Mouse (Mus musculus) urinary bladder, postnatal 14 days (tissue): ENCODE results near the gene Slc35c2.
A peak's percentile ranks its signal among the peaks of the same experiment; 100 is the strongest.

Experiments
- DNase-seq: peaks from one replicate; pipeline ENCODE4 v3.0.0; 2021; ENCODE audit warnings: low spot score

The Slc35c2 gene

GRCm38 (mm10) chr2:165275124-165275640, 12.5 kb downstream of the Slc35c2 start:
- no peak for DNase-seq

DNA sequence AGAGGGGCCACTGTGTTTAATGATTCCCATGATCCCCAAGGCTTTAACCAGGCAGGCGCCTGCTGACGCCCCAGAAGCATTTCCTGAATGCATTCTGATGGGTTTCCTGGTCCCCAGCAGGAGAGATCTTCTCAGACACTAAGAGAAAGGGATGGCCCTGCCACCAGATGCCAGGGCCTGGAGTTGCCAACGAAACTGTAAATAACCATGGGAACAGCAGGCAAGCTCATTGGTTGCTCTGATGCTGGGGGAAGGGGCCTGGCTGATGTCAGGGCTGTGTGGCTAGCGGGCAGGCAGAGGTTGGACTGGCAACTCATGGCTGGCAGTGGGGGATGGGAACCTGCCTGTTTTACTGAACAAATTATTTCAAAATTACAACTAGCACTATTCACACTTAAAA, 14.1 kb downstream of the Slc35c2 start:
- no peak for DNase-seq

- no peak for DNase-seq
These were observed 16.3 kb downstream of the Slc35c2 start for GRCm38 (mm10) chr2:165271326-165271725.

- no peak for DNase-seq
These were observed 16.8 kb downstream of the Slc35c2 start for GRCm38 (mm10) chr2:165270858-165271257.

- no peak for DNase-seq
These were observed 20.9 kb downstream of the Slc35c2 start for GRCm38 (mm10) chr2:165266739-165267138.

DNA sequence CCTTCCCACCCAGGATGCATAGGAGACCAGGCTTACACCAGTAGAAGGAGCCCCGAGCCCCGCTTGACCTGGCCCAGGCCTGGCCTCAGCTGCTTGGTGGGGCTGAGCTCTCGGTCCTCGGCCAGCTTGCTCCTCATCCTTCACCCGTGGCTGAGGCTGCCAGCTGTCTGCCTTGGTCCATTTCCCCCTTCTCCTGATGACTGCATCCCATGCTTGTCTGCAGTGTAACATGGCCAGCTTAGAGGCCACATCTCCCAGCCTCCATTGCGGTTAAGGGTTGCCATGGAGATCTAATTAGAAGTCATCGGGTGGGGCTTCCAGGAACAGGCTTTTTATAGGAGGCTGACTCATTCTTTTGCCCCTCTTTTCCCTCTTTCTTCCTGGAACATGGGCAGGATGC, 23.8 kb downstream of the Slc35c2 start:
- no peak for DNase-seq

DNA sequence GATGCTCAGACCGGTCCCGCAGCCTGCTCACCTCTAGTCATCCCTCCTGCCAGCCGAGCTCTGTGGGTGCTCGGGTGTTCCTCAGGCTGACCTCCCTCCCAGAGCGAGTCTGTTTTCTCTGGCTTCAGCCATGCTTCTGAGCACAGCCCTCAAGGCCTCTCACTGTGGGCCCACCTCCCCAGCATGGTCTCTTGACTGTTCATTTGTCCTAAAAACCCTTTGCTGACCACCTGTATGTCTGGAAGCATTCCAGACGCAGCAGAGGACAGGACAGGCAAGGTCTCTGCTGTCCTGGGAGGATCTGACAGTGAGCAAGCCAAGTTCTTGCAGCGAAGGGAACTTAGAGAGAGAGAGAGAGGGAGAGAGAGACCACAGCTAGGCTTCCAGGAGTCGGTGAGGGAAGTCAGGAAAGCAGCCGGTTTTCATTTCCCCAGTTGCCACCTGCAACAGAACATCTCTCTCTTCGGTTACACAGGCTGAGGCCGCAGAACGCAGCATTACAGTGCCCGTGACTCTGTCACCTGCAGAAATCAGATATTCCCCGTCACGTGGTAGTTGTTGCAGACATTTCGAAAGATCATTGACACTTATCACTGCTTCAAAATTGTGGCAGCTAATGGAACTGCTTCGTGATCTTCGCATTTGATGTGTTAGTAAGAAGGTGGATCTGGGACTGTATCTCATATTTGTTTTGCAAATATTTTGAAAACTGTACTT, 25.2 kb downstream of the Slc35c2 start:
- DNase-seq, result no peak

DNA sequence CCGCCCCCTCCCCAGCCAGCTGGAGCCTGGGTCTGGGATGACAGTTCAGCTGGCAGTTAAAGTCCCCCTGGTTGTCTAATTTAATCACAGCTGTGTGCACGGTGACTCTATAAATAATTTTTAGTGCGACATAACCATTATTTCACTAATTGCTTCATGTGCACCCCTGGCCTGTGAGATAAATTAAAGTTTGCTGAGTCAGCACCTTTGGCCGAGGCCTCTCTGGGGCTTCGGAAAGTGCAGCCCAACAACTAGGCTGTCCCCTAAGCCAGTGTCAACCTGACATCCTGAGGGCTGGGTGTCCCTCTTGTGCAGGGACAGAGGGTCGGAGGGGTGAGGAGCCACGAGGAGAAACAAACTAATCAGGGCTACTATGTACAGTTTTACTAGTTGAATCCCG, 27.8 kb downstream of the Slc35c2 start:
- DNase-seq, result no peak

GRCm38 (mm10) chr2:165258321-165258720, 29.3 kb downstream of the Slc35c2 start:
- DNase-seq, result no peak

GRCm38 (mm10) chr2:165257151-165257834, 30.4 kb downstream of the Slc35c2 start:
- no peak for DNase-seq

DNA sequence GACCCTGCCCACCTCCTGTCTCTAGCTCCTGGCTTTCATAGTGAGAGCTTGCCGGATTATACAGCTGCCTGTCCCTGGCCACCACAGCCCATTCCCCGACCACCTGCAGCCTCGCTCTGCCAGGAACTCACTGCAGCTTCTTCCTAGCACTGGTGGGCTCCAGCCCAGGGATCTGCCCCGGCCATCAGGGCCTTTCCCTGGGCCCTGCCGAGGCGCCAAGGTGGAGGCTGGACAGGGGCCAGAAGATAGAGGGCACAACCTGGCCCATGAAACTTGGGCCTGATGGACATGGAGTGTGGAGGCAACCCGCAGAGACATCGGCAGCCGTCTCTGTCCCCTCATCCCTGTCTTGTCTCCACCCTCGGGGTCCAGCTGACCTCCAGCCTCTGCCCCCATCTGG, 31.5 kb downstream of the Slc35c2 start:
- no peak for DNase-seq

GRCm38 (mm10) chr2:165253867-165254266, 33.8 kb downstream of the Slc35c2 start:
- no peak for DNase-seq

DNA sequence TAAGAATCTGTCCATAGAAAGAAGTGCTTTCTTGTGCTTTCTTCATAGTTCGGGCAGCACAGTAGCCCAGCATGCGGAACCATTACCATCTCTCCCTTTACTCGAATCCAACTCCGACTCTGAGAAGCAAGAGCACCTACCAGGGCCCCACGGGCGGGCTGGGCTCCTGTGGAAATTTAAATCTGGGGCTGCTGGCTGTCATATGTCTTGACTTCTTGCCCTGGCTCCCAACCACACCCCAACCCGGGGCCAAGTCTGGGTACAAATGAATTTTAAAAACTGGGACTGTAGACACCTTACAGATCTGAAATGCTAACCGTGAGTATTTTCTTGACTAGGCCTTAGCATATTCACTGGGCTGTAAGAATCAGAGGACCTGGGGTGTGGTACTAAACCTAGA, 34.4 kb downstream of the Slc35c2 start:
- DNase-seq, result no peak

- no peak for DNase-seq
These were observed 34.9 kb downstream of the Slc35c2 start for GRCm38 (mm10) chr2:165252801-165253200.

- no peak for DNase-seq
These were observed 35.3 kb downstream of the Slc35c2 start for GRCm38 (mm10) chr2:165252381-165252780.

DNA sequence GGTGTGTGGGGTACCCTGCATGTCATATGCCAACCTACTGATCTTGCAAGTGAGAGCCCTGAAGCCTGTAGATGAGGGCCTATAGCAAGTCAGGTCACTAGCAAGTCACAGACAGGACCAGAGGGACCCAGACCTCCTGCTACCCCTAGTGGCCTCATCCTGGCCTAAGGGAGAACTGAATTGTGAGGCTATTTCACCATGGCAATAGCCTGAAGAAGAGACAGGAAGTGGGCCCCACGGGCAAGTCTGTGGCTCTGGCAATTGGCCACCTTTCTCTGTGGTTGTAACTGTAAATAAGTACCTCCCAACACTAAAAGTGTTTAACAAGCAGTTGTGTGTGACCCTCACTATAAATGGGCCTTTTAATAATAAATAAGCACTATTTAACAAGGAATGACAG, 36.8 kb downstream of the Slc35c2 start:
- no peak for DNase-seq

- DNase-seq, result no peak
These were observed 38.7 kb downstream of the Slc35c2 start for GRCm38 (mm10) chr2:165248967-165249366.

- DNase-seq, result no peak
These were observed 41.3 kb downstream of the Slc35c2 start for GRCm38 (mm10) chr2:165246349-165246748.

DNA sequence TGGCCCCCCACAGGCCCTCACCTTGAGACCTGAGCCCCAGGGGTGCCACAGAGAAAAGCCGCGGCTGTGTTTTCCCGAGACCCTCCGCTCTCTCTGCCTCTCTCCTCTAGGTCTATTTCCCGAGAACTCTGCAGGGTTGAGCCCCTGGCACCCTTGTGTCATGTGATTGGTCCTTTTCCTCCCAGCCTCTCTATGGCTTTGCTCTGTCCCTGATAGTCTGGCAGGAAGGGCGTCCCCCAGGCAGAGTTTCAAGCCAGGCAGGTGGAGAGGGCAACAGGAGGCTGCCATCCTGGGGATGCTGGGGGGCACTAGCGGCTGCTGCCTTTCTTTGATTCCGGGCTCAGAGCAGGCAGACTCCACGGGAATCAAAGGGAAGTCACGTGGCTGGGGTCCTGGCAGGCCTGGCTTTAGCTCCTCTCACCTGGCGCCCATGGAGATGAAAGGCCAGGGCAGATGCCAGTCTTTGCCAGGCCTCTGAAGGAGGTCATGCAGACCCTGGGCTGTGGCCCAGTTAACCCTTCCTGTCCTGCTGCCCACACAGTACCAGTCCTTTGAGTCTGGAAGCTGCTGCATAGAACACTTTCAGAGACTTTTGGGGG, 44.4 kb downstream of the Slc35c2 start:
- no peak for DNase-seq

- no peak for DNase-seq
These were observed 45.1 kb downstream of the Slc35c2 start for GRCm38 (mm10) chr2:165242575-165242974.

GRCm38 (mm10) chr2:165241786-165242185, 45.9 kb downstream of the Slc35c2 start:
- DNase-seq, result no peak

- no peak for DNase-seq
These were observed 47.3 kb downstream of the Slc35c2 start for GRCm38 (mm10) chr2:165240371-165240770.

DNA sequence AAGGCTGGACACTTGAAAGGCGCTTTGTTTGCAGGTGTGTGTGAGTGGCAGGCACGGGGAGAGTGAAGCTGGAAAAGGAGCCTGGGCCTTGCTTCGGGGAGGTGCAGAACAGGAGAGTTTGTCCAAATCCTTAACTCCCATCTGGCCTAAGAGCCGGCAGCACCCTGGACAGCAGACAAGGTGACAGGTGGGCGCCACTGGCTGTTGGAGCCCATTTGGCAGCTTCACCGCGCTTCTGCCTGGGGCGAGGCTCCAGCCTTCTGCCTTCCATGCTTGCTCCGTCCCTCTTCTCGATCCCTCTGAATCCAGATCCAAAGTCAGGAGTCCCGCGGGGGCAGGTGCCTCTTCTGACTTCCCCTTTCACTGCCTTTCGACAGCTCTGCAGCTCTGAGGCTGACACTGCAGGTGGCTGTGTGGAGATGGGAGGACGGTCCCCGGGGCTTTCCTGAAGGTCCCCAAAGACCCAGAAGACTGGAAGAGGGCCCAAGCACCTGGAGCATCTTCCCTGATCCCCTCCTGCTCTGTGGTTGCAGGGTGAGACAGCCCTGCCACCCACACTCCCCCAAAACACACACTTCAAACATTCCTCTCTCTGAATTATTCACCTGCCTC, 48.0 kb downstream of the Slc35c2 start:
- DNase-seq, result peak; percentile 9
